Mouse (Mus musculus): ENCODE data around the gene Ldb2.

DNA sequence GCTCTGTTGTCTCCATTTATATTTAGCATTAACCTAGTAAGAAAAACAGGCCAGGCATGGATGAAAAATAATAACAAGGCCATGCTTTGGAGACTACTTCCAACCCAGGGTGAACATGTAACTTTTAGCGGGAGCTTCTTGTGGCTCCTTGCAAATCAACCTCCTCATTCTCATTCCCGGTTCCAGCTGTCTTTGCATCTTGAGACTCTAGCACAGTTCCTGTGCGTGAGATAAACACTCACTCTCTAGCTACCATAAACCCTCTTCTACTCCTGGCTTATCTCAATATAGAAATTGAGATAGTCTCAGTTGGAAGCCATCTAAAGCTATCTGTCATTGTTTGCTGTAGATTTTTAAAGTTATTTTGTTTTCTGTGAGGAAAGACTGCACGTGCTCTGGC, 20.1 kb downstream of the Ldb2 start:
- TF ChIP-seq MAX (IDR thresholded peaks at IDR 0.05) (no peak), USF1 (IDR thresholded peaks at IDR 0.05; ENCODE audit: low read depth) (no peak), CTCF (IDR thresholded peaks at IDR 0.05; ENCODE audit: control insufficient read depth, insufficient read depth, insufficient read length) (no peak), MYOD1 (IDR thresholded peaks at IDR 0.05; ENCODE audit: control insufficient read depth, insufficient read length, low read depth) (no peak), CEBPB (IDR thresholded peaks at IDR 0.05; ENCODE audit: low read depth) (no peak)
